Mouse (Mus musculus): ENCODE measurements around the gene Efl1.

DNA sequence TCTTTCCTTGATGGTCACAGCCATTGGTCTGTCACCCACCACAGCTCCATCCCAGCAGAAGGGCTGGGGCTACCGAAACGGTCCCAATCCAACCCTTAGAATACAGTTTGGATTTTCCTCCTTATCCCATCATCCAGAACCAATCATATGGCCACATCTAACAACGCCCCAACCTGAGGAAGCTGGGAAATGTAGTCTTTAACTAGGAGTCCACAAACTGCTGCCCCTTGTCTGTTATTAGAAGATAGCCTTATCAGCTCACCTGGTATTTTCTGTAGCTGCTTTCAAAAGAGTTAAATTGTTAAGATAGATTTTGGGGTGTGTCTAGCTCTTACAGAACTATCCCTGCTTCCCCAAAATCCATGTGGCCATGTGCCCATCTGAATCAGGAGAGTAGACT lies 126.7 kb downstream of the Efl1 start:
- no peak for TF ChIP-seq MXI1 (IDR thresholded peaks at IDR 0.05; ENCODE audit: low read depth, low read length)
- no peak for TF ChIP-seq CTCF (conservative IDR thresholded peaks at IDR 0.05 in 1 of 2, IDR thresholded peaks at IDR 0.05 in 1 of 2; ENCODE audit: low read depth in 2 of 2, low read length in 2 of 2)
- TF ChIP-seq RCOR1 (conservative IDR thresholded peaks at IDR 0.05; ENCODE audit: low read depth, low read length), result no peak
- no peak for TF ChIP-seq NRF1 (IDR thresholded peaks at IDR 0.05; ENCODE audit: low read depth, low read length)
- TF ChIP-seq POLR2A (IDR thresholded peaks at IDR 0.05; ENCODE audit: low read depth, low read length), result no peak
- no peak for TF ChIP-seq ETS1 (conservative IDR thresholded peaks at IDR 0.05; ENCODE audit: low read depth, low read length)
- TF ChIP-seq PAX5 (IDR thresholded peaks at IDR 0.05; ENCODE audit: low read length), result no peak
